Mouse (Mus musculus) embryonic facial prominence, embryonic 11.5 days (tissue): ENCODE measurements around the gene Tns2. TPM values are rescaled to one million over a fixed set of nuclear protein-coding genes. Genes with fewer than 3 reads are reported as not detected.

Experiments used
- ATAC-seq: fragments of 200-750 bp; cut with Nextera tagmentation; replicated peaks from 2 replicates; pipeline ENCODE4 v1.8.0; 2017; ENCODE audit warnings: low read depth; ENCODE audit not compliant: insufficient number of reproducible peaks, low FRiP score, low TSS enrichment
- DNase-seq: peaks from one replicate; pipeline ENCODE4 v3.0.0-alpha.2; 2015; ENCODE audit warnings: low spot score
- H3K27ac ChIP-seq: fragments of 300-500 bp; sonication (generic); replicated peaks from 2 replicates; pipeline ENCODE4 v1.5.1; 2014; ENCODE audit warnings: mild to moderate bottlenecking, low read depth, low read length, control low read depth
- H3K27me3 ChIP-seq: fragments of 300-500 bp; sonication (generic); 2 replicates; pipeline ENCODE4 v1.6.1; 2014; ENCODE audit warnings: mild to moderate bottlenecking, low read length, moderate library complexity, mixed read lengths; ENCODE audit not compliant: control insufficient read depth, insufficient read depth
- H3K36me3 ChIP-seq: fragments of 300-500 bp; sonication (generic); replicated peaks from 2 replicates; pipeline ENCODE4 v1.6.1; 2014; ENCODE audit warnings: low read depth, mild to moderate bottlenecking, low read length, moderate library complexity, mixed read lengths; ENCODE audit not compliant: control insufficient read depth, insufficient read depth
- H3K4me1 ChIP-seq: fragments of 300-500 bp; sonication (generic); 2 replicates; pipeline ENCODE4 v1.6.1; 2014; ENCODE audit warnings: low read length, mixed read lengths; ENCODE audit not compliant: control insufficient read depth, insufficient read depth
- H3K4me2 ChIP-seq: fragments of 300-500 bp; sonication (generic); 2 replicates; pipeline ENCODE4 v1.6.1; 2014; ENCODE audit warnings: low read depth, mild to moderate bottlenecking, control low read depth, low read length, moderate library complexity
- H3K4me3 ChIP-seq: fragments of 300-500 bp; sonication (generic); 2 replicates; pipeline ENCODE4 v1.5.1; 2014; ENCODE audit warnings: low read depth, low read length, control low read depth
- H3K9ac ChIP-seq: fragments of 300-500 bp; sonication (generic); replicated peaks from 2 replicates; pipeline ENCODE4 v1.6.1; 2014; ENCODE audit warnings: mild to moderate bottlenecking, control low read depth, low read length
- H3K9me3 ChIP-seq: fragments of 300-500 bp; sonication (generic); replicated peaks from 2 replicates; pipeline ENCODE4 v1.6.1; 2016; ENCODE audit warnings: mild to moderate bottlenecking, low read length, inconsistent platforms, mixed read lengths; ENCODE audit not compliant: control insufficient read depth
- WGBS: fragments of 180-500 bp; shearing (Covaris S2); extraction: QIAGEN DNeasy Blood & Tissue Kit; methylation state at CpG from one replicate; pipeline ENCODE4 v1.1.7; 2014; 5-methylcytosine and 5-hydroxymethylcytosine counted together
- polyA plus RNA-seq: library from polyadenylated mRNA; unstranded; fragments of >200 nt; fragmentation: Nextera tagmentation; extraction: Ambion mirVana; gene quantifications from 2 replicates; pipeline ENCODE4 v1.2.1, GENCODE M21; 2014

The Tns2 gene
- 14.0 and 14.4 TPM in 2 replicates for polyA plus RNA-seq

- H3K36me3 ChIP-seq: peaks cover 5% of the 10 kb centered on the region
- H3K4me2 ChIP-seq: peak within 1 kb of the TSS; percentile 80
- peak within 1 kb of the TSS; percentile 50 for H3K9ac ChIP-seq
- peak within 1 kb of the TSS; percentile 46 for H3K4me3 ChIP-seq
- no peaks in the 10 kb centered on the region for H3K27me3 ChIP-seq
- H3K9me3 ChIP-seq: no peaks in the 10 kb centered on the region
- WGBS: 1% methylated on average over 62 of the region's 82 CpGs
- peaks cover 35% of the 10 kb centered on the region for H3K4me1 ChIP-seq
- peak; percentile 78 for DNase-seq
- ATAC-seq: peak; percentile 39
- peak within 1 kb of the TSS; percentile 75 for H3K27ac ChIP-seq
These were observed at the start of gene Tns2 for GRCm38 (mm10) chr15:102100161-102100981. Gene Tns2 (plus strand): TSS chr15:102100413.

- 2% methylated on average over 27 of the region's 33 CpGs for WGBS
- Histone ChIP-seq H3K4me1 (no peaks in the 10 kb centered on the region), H3K36me3 (no peaks in the 10 kb centered on the region), H3K4me3 (peak overlapping the region; percentile 43), H3K27ac (peak overlapping the region; percentile 43), H3K9ac (peak overlapping the region; percentile 79), H3K4me2 (peak overlapping the region; percentile 77), H3K27me3 (no peaks in the 10 kb centered on the region), H3K9me3 (no peaks in the 10 kb centered on the region)
- ATAC-seq: peak; percentile 84
- peak; percentile 79 for DNase-seq
These were observed 48.1 kb upstream of the Tns2 start for GRCm38 (mm10) chr15:102051920-102052683.

- ATAC-seq: no peak
- Histone ChIP-seq H3K4me1 (no peaks in the 10 kb centered on the region), H3K9me3 (no peaks in the 10 kb centered on the region), H3K27me3 (no peaks in the 10 kb centered on the region), H3K4me2 (no peak overlapping the region), H3K9ac (no peak overlapping the region), H3K4me3 (no peak overlapping the region), H3K27ac (no peak overlapping the region), H3K36me3 (no peaks in the 10 kb centered on the region)
- DNase-seq: no peak
- 86% methylated on average over 15 of the region's 15 CpGs for WGBS
These were observed 43.6 kb upstream of the Tns2 start for GRCm38 (mm10) chr15:102056495-102057174.

- Histone ChIP-seq H3K27me3 (no peaks in the 10 kb centered on the region), H3K36me3 (no peaks in the 10 kb centered on the region), H3K9me3 (no peaks in the 10 kb centered on the region), H3K4me2 (no peak overlapping the region), H3K27ac (no peak overlapping the region), H3K4me1 (no peaks in the 10 kb centered on the region), H3K9ac (no peak overlapping the region; the same call in 1 of the 2 replicates), H3K4me3 (no peak overlapping the region)
- 4% methylated on average over 20 of the region's 20 CpGs for WGBS
- peak; percentile 76 for ATAC-seq
- DNase-seq: peak; percentile 97
These were observed 34.4 kb upstream of the Tns2 start for GRCm38 (mm10) chr15:102065661-102066325.

GRCm38 (mm10) chr15:102070476-102071467 lies 29.4 kb upstream of the Tns2 start:
- no peaks in the 10 kb centered on the region for H3K36me3 ChIP-seq
- DNase-seq: no peak
- peaks cover 2% of the 10 kb centered on the region; the same call in 1 of the 2 replicates for H3K4me1 ChIP-seq
- no peak overlapping the region for H3K4me3 ChIP-seq
- H3K9me3 ChIP-seq: no peaks in the 10 kb centered on the region
- no peak overlapping the region for H3K9ac ChIP-seq
- no peaks in the 10 kb centered on the region for H3K27me3 ChIP-seq
- H3K4me2 ChIP-seq: no peak overlapping the region
- 76% methylated on average over 13 of the region's 13 CpGs for WGBS
- no peak for ATAC-seq
- H3K27ac ChIP-seq: no peak overlapping the region

- peak; percentile 19 for ATAC-seq
- Histone ChIP-seq H3K4me2 (peak overlapping the region; percentile 26; the same call in 1 of the 2 replicates), H3K4me1 (peaks cover 2% of the 10 kb centered on the region; the same call in 1 of the 2 replicates), H3K9me3 (no peaks in the 10 kb centered on the region), H3K36me3 (no peaks in the 10 kb centered on the region), H3K4me3 (peak overlapping the region; percentile 88), H3K27me3 (no peaks in the 10 kb centered on the region), H3K9ac (0 out of 2 replicates have a peak overlapping the region, but pooled peaks have one; percentile 18), H3K27ac (no peak overlapping the region)
- no peak for DNase-seq
- WGBS: 17% methylated on average over 6 of the region's 6 CpGs
These were observed 27.2 kb upstream of the Tns2 start for GRCm38 (mm10) chr15:102072963-102073558.
